Mouse (Mus musculus): ENCODE results near the gene Slc26a3. TPM values are rescaled to one million over a fixed set of nuclear protein-coding genes. Genes with fewer than 3 reads are reported as not detected.

Slc26a3 gene
- total and polyA plus RNA-seq, 2 experiments from 2014 or later = 0.05 TPM; not detected in 1

DNA sequence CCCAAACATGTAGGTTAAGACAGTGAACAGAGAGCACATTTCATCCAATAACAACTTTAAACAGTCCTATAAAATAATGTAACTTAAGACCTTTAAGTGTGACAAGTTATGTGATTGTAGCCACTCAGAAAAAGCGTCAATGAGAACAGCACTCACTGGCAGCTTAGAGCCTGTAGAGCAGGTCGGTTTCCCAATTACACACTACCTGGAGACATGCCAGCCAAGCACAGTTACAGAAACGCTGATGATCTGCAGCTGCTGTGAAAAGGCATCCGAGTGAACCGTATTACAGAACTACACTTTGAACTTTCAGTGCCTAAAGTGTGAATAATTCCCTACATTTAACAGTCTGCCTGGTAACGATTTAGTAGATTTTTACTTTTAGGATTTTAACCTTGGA, 95.8 kb downstream of the Slc26a3 start:
- no peaks in the 10 kb centered on the region for H3K27me3 ChIP-seq (ENCODE audit: insufficient read depth, low read length)
- ATAC-seq (no peak), DNase-seq (ENCODE audit: low spot score) (peak; percentile 20)
- H3K9ac ChIP-seq (replicated peaks; ENCODE audit: low read length) = no peak overlapping the region
- peaks cover 18% of the 10 kb centered on the region for H3K36me3 ChIP-seq (ENCODE audit: insufficient read depth, low read length)
- H3K4me3 ChIP-seq (ENCODE audit: low read length) = no peak overlapping the region
- H3K4me1 ChIP-seq (ENCODE audit: insufficient read depth, low read length) = no peaks in the 10 kb centered on the region
- no peak overlapping the region for H3K4me2 ChIP-seq (ENCODE audit: low read depth, low read length)
- no peaks in the 10 kb centered on the region for H3K9me3 ChIP-seq (ENCODE audit: low read length)
- WGBS = 62% methylated on average over 6 of the region's 6 CpGs
- TF ChIP-seq CTCF (IDR thresholded peaks at IDR 0.05; ENCODE audit: low read depth) = no peak
- no peak overlapping the region for H3K27ac ChIP-seq

DNA sequence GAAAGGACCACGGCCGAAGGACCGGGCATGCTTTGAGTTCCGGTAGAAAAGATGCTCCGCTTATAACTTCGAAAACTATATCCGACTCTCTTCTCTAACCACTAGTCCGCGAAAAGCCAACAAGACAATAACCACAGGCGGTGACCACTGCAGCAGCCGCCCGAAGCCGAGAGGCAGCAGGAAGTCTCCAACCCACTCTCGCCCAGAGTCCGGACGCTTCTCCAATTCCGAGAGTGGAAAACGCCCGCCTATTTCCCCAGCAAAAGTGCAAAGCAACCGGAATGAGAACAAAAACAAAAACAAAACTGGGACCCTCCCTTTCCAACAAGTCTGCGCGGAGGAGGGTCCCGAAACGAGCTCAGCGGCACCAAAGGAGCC, 108.3 kb downstream of the Slc26a3 start:
- 2% methylated on average over 25 of the region's 25 CpGs for WGBS
- peak overlapping the region; percentile 95 for H3K4me3 ChIP-seq (ENCODE audit: low read length)
- no peaks in the 10 kb centered on the region for H3K9me3 ChIP-seq (ENCODE audit: low read length)
- peak overlapping the region; percentile 96 for H3K27ac ChIP-seq
- no peaks in the 10 kb centered on the region for H3K27me3 ChIP-seq (ENCODE audit: insufficient read depth, low read length)
- TF ChIP-seq CTCF (IDR thresholded peaks at IDR 0.05; ENCODE audit: low read depth) = no peak
- H3K4me2 ChIP-seq (ENCODE audit: low read depth, low read length) = peak overlapping the region; percentile 84
- ATAC-seq = no peak
- 0 out of 2 replicates have a peak, but pooled peaks cover 10% of the 10 kb centered on the region for H3K4me1 ChIP-seq (ENCODE audit: insufficient read depth, low read length)
- DNase-seq (ENCODE audit: low spot score) = peak; percentile 23
- no peaks in the 10 kb centered on the region for H3K36me3 ChIP-seq (ENCODE audit: insufficient read depth, low read length)
- peak overlapping the region; percentile 84 for H3K9ac ChIP-seq (replicated peaks; ENCODE audit: low read length)

DNA sequence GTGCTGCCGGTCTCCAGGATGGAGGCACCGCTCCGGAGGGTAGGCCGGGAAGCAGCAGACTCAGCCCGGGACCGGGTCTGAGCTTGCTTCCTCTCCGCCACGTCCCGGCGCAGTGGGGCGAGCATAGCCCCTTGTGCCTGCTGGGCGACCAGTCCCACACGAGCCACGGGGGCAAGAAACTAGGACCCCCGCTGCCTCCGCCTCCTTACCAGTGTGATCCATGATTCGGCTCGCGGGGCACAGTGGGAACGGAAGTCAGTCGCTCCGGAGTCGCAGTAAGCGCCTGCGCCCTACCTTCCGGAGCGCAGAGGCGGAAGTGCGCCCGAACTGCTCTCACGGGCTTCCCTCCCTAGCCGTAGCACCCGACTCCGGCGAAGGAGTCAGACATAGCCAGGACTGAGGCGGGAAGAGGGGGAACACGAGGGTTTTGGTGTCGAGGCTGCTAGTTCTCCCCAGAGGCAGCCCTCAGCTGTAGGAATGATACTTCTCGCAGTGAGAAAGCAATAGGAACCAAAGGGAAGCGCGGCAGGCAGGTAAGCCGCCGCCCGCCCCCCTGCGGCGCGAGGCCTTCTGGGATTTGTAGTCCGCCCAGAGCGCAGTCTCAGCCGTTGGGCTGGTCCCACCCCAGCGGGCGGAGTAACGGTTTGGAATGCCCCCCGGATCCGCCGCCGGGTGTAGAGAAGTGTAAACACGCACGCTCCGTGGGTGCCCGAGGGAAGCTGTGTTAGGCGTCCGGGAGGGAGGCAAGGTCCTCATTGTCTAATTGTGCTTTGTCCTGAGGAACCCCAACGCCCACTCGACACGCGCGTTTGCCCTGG, 108.9 kb downstream of the Slc26a3 start, which contains the start of gene Cbll1:
Gene Cbll1 (minus strand): TSS at position 303 of the 818 bp plus-strand sequence.
- 0 out of 2 replicates have a peak, but pooled peaks cover 10% of the 10 kb centered on the region for H3K4me1 ChIP-seq (ENCODE audit: insufficient read depth, low read length)
- no peaks in the 10 kb centered on the region for H3K36me3 ChIP-seq (ENCODE audit: insufficient read depth, low read length)
- H3K9ac ChIP-seq (replicated peaks; ENCODE audit: low read length) = peak within 1 kb of the TSS; percentile 84
- H3K4me2 ChIP-seq (ENCODE audit: low read depth, low read length) = peak within 1 kb of the TSS; percentile 84
- peak within 1 kb of the TSS; percentile 96 for H3K27ac ChIP-seq
- no peaks in the 10 kb centered on the region for H3K27me3 ChIP-seq (ENCODE audit: insufficient read depth, low read length)
- ATAC-seq = peak; percentile 98
- DNase-seq (ENCODE audit: low spot score) = peak; percentile 97
- H3K4me3 ChIP-seq (ENCODE audit: low read length) = peak within 1 kb of the TSS; percentile 95
- no peaks in the 10 kb centered on the region for H3K9me3 ChIP-seq (ENCODE audit: low read length)
- peak; percentile 9; the same call in 1 of the 2 replicates for TF ChIP-seq CTCF (IDR thresholded peaks at IDR 0.05; ENCODE audit: low read depth)
- WGBS = under 1% methylated on average over 68 of the region's 68 CpGs

DNA sequence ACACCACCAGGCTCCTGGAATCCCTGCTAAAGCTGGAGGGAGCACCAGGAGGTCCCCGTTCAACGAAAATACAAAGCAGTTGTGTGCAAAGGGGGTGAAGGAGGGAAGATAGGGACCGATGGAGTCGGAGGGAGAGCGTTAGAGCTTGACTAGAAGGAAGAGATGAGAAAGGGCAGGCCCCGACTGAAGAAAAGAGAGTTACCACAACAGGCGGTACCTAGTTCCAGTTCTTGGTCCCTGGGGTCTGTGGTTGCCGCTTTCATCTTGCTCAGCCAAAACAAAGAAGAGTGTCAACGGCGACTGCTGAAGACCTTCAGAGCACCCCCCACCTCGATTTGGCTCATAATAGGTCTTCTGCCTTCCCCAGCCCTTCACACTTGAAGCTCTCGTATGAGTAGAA, 109.5 kb downstream of the Slc26a3 start:
- ATAC-seq (peak; percentile 16), DNase-seq (ENCODE audit: low spot score) (peak; percentile 63)
- no peak for TF ChIP-seq CTCF (IDR thresholded peaks at IDR 0.05; ENCODE audit: low read depth)

DNA sequence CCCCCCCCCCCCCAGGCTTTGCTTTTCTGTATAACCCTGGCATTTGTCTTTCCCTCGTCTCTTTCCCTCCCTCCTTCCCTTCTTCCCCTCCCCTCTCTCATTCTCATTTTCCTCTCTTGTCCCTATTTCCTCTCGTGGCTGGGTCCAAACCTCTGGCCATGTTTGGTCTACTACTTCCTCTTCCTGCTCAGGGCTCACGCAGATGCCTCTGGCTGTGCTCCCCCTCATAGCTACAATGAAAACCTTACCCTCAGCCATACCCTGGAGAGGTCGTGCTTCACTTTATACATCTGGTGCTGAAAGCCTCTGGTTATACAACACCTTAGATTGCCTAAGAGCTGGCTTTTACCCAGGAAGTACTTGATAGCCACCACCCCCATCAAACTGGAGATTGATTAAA, 110.6 kb downstream of the Slc26a3 start:
- H3K4me1 ChIP-seq (ENCODE audit: insufficient read depth, low read length) = 0 out of 2 replicates have a peak, but pooled peaks cover 10% of the 10 kb centered on the region
- ATAC-seq (no peak), DNase-seq (ENCODE audit: low spot score) (no peak)
- no peak overlapping the region for H3K27ac ChIP-seq
- no peak overlapping the region for H3K4me3 ChIP-seq (ENCODE audit: low read length)
- no peaks in the 10 kb centered on the region for H3K36me3 ChIP-seq (ENCODE audit: insufficient read depth, low read length)
- no peaks in the 10 kb centered on the region for H3K27me3 ChIP-seq (ENCODE audit: insufficient read depth, low read length)
- no peaks in the 10 kb centered on the region for H3K9me3 ChIP-seq (ENCODE audit: low read length)
- TF ChIP-seq CTCF (IDR thresholded peaks at IDR 0.05; ENCODE audit: low read depth) = no peak
- H3K4me2 ChIP-seq (ENCODE audit: low read depth, low read length) = no peak overlapping the region
- no peak overlapping the region for H3K9ac ChIP-seq (replicated peaks; ENCODE audit: low read length)
- WGBS = 70% methylated on average over 4 of the region's 4 CpGs

More for the DNA sequence above, 109.5 kb downstream of the Slc26a3 start:
- Histone ChIP-seq H3K9ac (replicated peaks; ENCODE audit: low read length) (peak overlapping the region; percentile 84), H3K36me3 (ENCODE audit: insufficient read depth, low read length) (no peaks in the 10 kb centered on the region), H3K27ac (peak overlapping the region; percentile 96), H3K27me3 (ENCODE audit: insufficient read depth, low read length) (no peaks in the 10 kb centered on the region), H3K4me3 (ENCODE audit: low read length) (peak overlapping the region; percentile 95), H3K4me1 (ENCODE audit: insufficient read depth, low read length) (0 out of 2 replicates have a peak, but pooled peaks cover 10% of the 10 kb centered on the region), H3K9me3 (ENCODE audit: low read length) (no peaks in the 10 kb centered on the region), H3K4me2 (ENCODE audit: low read depth, low read length) (peak overlapping the region; percentile 84)
- WGBS = 1% methylated on average over 12 of the region's 12 CpGs

DNA sequence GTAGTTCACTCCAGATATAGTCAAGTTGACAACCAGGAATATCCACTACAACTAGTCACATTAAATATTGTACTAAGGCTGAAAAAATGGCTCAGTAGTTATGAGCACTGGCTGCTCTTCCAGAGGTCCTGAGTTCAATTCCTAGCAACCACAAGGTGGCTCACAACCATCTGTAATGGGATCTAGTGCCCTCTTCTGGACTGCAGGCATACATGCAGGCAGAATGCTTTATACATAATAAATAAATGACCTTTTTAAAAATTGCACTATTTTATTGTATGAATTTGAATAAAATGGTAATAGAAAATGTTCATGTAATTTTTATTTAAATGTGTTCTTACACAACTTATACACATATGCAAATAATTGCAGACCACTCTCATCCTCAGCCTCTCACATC, 112.5 kb downstream of the Slc26a3 start:
- Histone ChIP-seq H3K4me2 (ENCODE audit: low read depth, low read length) (no peak overlapping the region), H3K9ac (replicated peaks; ENCODE audit: low read length) (no peak overlapping the region), H3K36me3 (ENCODE audit: insufficient read depth, low read length) (no peaks in the 10 kb centered on the region), H3K27ac (no peak overlapping the region), H3K4me1 (ENCODE audit: insufficient read depth, low read length) (0 out of 2 replicates have a peak, but pooled peaks cover 5% of the 10 kb centered on the region), H3K4me3 (ENCODE audit: low read length) (no peak overlapping the region), H3K9me3 (ENCODE audit: low read length) (no peaks in the 10 kb centered on the region), H3K27me3 (ENCODE audit: insufficient read depth, low read length) (no peaks in the 10 kb centered on the region)
- ATAC-seq = no peak
- TF ChIP-seq CTCF (IDR thresholded peaks at IDR 0.05; ENCODE audit: low read depth) = peak; percentile 55
- no peak for DNase-seq (ENCODE audit: low spot score)

Measured in hindbrain, postnatal 0 days (tissue).